Mouse (Mus musculus): ENCODE data around the gene 4930539E08Rik. TPM values are rescaled to one million over a fixed set of nuclear protein-coding genes. Genes with fewer than 3 reads are reported as not detected.

Gene 4930539E08Rik
- total RNA-seq (2014; rRNA removed): 3.3 and 4.1 TPM in 2 replicates
- polyA plus RNA-seq (2015; fragmentation: Nextera tagmentation; extraction: Ambion mirVana): 1.8 and 2.1 TPM in 2 replicates

DNA sequence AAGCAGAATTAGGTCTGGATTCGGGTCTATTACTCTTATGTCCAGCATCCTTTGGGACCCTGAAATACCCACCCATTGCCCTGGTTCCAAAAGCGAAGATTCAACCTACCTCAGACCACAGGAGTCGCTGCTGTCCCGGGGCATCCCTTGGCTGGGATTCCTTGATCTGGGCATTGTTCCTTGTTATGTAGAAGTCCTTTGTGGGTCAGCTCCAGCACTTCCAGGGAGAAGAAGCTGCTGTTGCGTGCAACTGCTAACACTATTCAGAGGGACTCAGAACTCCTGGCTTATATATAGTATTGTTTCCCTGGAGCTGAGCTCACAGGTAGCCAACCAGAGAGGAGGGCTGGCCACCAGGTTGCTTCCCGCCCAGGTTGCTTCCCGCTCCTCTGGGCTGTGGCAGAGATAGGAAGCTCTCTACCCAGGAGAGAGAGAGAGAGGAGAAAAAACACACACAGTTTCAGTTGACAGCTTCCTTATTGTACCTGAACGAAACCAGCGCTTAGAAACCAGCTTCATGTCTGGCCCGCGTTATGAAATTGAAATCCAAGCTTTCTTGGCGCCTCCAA is at the start of gene 4930539E08Rik:
TSS of gene 4930539E08Rik (minus strand) at position 265 of the 569 bp plus-strand sequence.
- no peaks in the 10 kb centered on the region for H3K36me3 ChIP-seq (ENCODE audit: insufficient read depth)
- no peak within 1 kb of the TSS for H3K27ac ChIP-seq (ENCODE audit: low read depth, low read length)
- ATAC-seq (no peak), DNase-seq (no peak)
- H3K4me1 ChIP-seq (ENCODE audit: insufficient read depth): no peaks in the 10 kb centered on the region
- H3K4me3 ChIP-seq (ENCODE audit: low read depth, low read length): no peak within 1 kb of the TSS
- no peak for TF ChIP-seq CTCF (IDR thresholded peaks at IDR 0.05; ENCODE audit: low read depth)
- no peak within 1 kb of the TSS for H3K9ac ChIP-seq
- WGBS: 62% methylated on average over 12 of the region's 12 CpGs
- no peaks in the 10 kb centered on the region for H3K27me3 ChIP-seq (ENCODE audit: insufficient read depth, low read length)
- no peaks in the 10 kb centered on the region for H3K9me3 ChIP-seq (ENCODE audit: low read length)
- no peak within 1 kb of the TSS for H3K4me2 ChIP-seq (ENCODE audit: low read depth)

DNA sequence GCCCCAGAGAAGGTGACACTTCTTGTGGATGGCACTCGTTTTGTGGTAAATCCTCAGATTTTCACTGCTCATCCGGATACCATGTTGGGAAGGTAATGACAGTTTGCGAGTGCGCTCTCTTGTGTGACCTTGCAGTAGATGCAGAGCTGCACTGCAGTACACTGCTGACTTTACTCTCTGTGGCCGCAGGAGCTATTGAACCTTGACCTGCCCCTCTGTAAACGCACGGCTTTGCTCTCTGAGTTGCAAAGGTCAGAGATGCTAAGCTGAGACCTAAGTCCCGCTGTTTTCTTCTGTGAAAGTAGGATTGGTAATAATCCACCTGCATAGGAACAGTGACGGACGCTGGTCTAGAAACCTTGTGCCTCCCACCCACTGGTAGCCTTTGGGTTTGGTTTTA is 46.5 kb upstream of the 4930539E08Rik start:
- 88% methylated on average over 10 of the region's 10 CpGs for WGBS
- Histone ChIP-seq H3K27me3 (ENCODE audit: insufficient read depth, low read length) (no peaks in the 10 kb centered on the region), H3K4me2 (ENCODE audit: low read depth) (no peak overlapping the region), H3K9me3 (ENCODE audit: low read length) (no peaks in the 10 kb centered on the region), H3K27ac (ENCODE audit: low read depth, low read length) (no peak overlapping the region), H3K4me3 (ENCODE audit: low read depth, low read length) (no peak overlapping the region), H3K4me1 (ENCODE audit: insufficient read depth) (no peaks in the 10 kb centered on the region), H3K36me3 (ENCODE audit: insufficient read depth) (peaks cover 60% of the 10 kb centered on the region), H3K9ac (no peak overlapping the region)
- no peak for DNase-seq
- TF ChIP-seq CTCF (IDR thresholded peaks at IDR 0.05; ENCODE audit: low read depth): no peak
- ATAC-seq: no peak

DNA sequence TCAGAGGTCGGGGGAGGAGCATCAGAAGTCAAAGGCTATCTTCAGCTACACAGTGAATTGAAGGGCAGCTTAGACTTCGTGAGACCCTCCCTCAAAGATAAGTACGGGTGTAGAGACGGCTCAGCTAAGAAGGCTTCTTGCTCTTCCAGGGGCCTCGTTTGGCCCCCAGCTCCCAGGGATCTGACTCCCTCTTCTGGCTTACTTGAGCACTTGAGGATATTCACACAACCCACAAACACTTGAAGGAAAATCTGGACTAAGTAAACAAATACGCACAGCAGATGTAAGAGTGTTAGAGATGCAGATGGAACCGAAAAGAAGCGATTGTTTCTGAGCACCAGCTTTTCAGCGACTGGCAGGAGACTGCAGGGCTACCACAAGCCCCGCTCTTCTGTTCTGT is 45.5 kb upstream of the 4930539E08Rik start:
- 69% methylated on average over 10 of the region's 10 CpGs for WGBS
- no peak for TF ChIP-seq CTCF (IDR thresholded peaks at IDR 0.05; ENCODE audit: low read depth)
- no peaks in the 10 kb centered on the region for H3K9me3 ChIP-seq (ENCODE audit: low read length)
- ATAC-seq (no peak), DNase-seq (no peak)
- no peak overlapping the region for H3K4me2 ChIP-seq (ENCODE audit: low read depth)
- H3K4me3 ChIP-seq (ENCODE audit: low read depth, low read length): no peak overlapping the region
- H3K27ac ChIP-seq (ENCODE audit: low read depth, low read length): no peak overlapping the region
- H3K4me1 ChIP-seq (ENCODE audit: insufficient read depth): no peaks in the 10 kb centered on the region
- no peak overlapping the region for H3K9ac ChIP-seq
- no peaks in the 10 kb centered on the region for H3K27me3 ChIP-seq (ENCODE audit: insufficient read depth, low read length)
- H3K36me3 ChIP-seq (ENCODE audit: insufficient read depth): peaks cover 51% of the 10 kb centered on the region

DNA sequence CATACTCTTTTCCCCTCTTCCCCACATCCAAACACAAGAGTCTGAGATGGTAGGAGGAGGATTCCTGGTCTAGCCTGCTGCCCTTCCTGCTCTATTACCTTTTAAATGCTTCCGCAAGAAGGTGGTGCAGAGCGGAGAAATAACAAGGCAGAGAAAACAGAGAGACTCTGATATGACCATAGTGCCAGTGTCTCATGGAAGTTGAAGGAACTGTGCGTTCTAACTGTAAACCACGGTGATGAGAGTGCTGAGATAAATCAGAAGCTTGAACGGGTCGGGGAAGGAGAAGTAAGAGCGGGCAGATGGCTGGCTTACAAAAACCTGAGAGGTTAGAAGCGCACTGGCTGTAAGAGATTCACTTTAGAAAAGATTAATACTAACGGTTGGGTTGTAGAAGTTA is 39.3 kb upstream of the 4930539E08Rik start:
- DNase-seq: no peak
- no peak overlapping the region for H3K4me3 ChIP-seq (ENCODE audit: low read depth, low read length)
- H3K9ac ChIP-seq: no peak overlapping the region

DNA sequence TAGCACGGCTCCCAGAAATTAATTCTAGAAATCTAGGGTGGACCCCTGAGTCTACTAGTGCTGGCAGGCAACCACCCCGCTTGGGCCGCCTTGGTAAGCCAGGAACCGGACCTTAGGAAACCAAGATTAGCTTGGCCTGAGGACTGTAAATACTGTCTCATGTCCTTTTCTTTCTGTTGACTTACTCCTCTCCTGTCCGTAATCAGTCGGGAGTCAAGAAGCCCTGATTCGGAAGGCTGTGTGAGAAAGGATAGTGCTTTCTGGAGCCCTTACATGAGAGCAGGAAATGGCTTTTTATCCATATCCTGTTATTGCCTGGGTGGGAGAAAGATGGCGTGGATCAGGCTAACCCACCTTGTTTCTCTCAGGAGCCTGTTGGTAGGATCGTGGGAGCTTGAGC is 38.1 kb upstream of the 4930539E08Rik start:
- peak overlapping the region; percentile 97 for H3K27ac ChIP-seq (ENCODE audit: low read depth, low read length)
- peaks cover 7% of the 10 kb centered on the region; the same call in 1 of the 2 replicates for H3K36me3 ChIP-seq (ENCODE audit: insufficient read depth)
- no peaks in the 10 kb centered on the region for H3K9me3 ChIP-seq (ENCODE audit: low read length)
- peak overlapping the region; percentile 80 for H3K9ac ChIP-seq
- H3K4me3 ChIP-seq (ENCODE audit: low read depth, low read length): peak overlapping the region; percentile 73
- peak overlapping the region; percentile 76 for H3K4me2 ChIP-seq (ENCODE audit: low read depth)
- ATAC-seq: no peak
- peaks cover 12% of the 10 kb centered on the region for H3K4me1 ChIP-seq (ENCODE audit: insufficient read depth)
- H3K27me3 ChIP-seq (ENCODE audit: insufficient read depth, low read length): no peaks in the 10 kb centered on the region
- WGBS: 19% methylated on average over 9 of the region's 9 CpGs
- TF ChIP-seq CTCF (IDR thresholded peaks at IDR 0.05; ENCODE audit: low read depth): no peak
- peak; percentile 49 for DNase-seq

More for the DNA sequence above, 39.3 kb upstream of the 4930539E08Rik start:
- no peak overlapping the region for H3K27ac ChIP-seq (ENCODE audit: low read depth, low read length)
- peaks cover 12% of the 10 kb centered on the region for H3K4me1 ChIP-seq (ENCODE audit: insufficient read depth)
- WGBS: 98% methylated on average over 9 of the region's 9 CpGs
- TF ChIP-seq CTCF (IDR thresholded peaks at IDR 0.05; ENCODE audit: low read depth): no peak
- ATAC-seq: no peak
- H3K9me3 ChIP-seq (ENCODE audit: low read length): no peaks in the 10 kb centered on the region
- peaks cover 7% of the 10 kb centered on the region; the same call in 1 of the 2 replicates for H3K36me3 ChIP-seq (ENCODE audit: insufficient read depth)
- H3K4me2 ChIP-seq (ENCODE audit: low read depth): peak overlapping the region; percentile 76; the same call in 1 of the 2 replicates
- no peaks in the 10 kb centered on the region for H3K27me3 ChIP-seq (ENCODE audit: insufficient read depth, low read length)

DNA sequence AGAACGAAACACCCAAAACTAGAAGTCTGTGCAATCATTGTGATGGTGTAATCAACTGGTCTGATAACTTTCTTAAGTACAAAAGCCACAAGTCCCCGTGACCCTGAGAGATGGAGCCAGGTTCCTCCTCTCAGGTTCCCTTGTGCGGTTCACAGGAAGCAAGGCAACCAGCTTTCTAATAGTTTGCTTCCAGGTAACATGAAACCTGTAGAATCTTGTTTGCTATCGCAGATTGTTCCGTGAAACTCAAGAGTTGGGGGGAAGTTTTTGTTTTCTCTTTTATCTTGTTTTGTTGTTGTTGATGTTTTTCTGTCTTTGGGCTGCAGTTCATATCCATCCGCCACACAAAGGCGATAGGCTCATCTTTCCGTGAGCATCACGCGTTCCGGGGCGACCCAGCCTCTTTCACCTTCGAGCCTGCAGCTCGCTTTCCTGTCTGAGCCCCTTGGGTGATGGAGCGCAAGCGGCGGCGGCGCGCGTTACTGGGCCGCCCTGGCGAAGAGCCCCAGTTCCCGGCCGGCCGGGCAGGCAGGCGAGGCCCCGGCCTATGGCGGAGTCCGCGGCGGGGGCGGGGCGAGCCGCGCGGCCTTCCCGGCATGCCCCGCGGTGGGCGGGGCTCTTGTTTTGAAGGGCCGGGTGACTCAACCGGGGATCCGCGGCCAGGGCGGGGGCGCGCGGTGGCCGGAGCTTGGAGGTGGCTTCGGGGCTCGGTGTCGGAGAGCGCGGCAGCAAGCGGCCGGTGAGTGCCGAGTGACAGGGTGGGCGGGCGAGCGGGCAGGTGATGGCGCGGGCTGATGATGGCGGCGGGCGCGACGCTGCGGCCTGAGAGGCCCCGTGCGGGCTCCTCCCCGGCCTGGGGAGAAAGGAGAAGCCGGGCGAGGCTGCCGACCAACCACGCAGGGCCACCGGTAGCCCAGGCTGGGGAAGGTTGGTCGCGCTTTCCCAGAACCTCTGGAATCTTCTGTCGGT is 37.0 kb upstream of the 4930539E08Rik start, which contains the start of gene Kctd20:
TSS of gene Kctd20 (plus strand) at position 120 of the 969 bp plus-strand sequence.
- Histone ChIP-seq H3K27me3 (ENCODE audit: insufficient read depth, low read length) (no peaks in the 10 kb centered on the region), H3K4me1 (ENCODE audit: insufficient read depth) (peaks cover 12% of the 10 kb centered on the region), H3K27ac (ENCODE audit: low read depth, low read length) (peak within 1 kb of the TSS; percentile 97), H3K4me3 (ENCODE audit: low read depth, low read length) (peak within 1 kb of the TSS; percentile 73), H3K9me3 (ENCODE audit: low read length) (no peaks in the 10 kb centered on the region), H3K9ac (peak within 1 kb of the TSS; percentile 80), H3K36me3 (ENCODE audit: insufficient read depth) (no peaks in the 10 kb centered on the region), H3K4me2 (ENCODE audit: low read depth) (peak within 1 kb of the TSS; percentile 76)
- DNase-seq: peak; percentile 95
- TF ChIP-seq CTCF (IDR thresholded peaks at IDR 0.05; ENCODE audit: low read depth): peak; percentile 11; the same call in 1 of the 2 replicates
- ATAC-seq: peak; percentile 89
- WGBS: under 1% methylated on average over 65 of the region's 80 CpGs
